Mouse (Mus musculus): ENCODE measurements around the gene Sc5d. TPM values are rescaled to one million over a fixed set of nuclear protein-coding genes. Genes with fewer than 3 reads are reported as not detected.

Sc5d gene
- total RNA-seq, 2 experiments from 2014 or later = 27.8 to 41.6 TPM

Other genes with a start within 250 kb of the Sc5d start
- gene Sorl1, start 140.0 kb downstream of the Sc5d start, total RNA-seq (2015) = 108 and 111 TPM in 2 replicates
- gene Sorl1, start 140.0 kb downstream of the Sc5d start, total RNA-seq (2017) = 123 and 172 TPM in 2 replicates
- gene Tecta, start 135.7 kb upstream of the Sc5d start, total RNA-seq (2015) = not detected in 2 replicates
- not detected in 2 replicates for gene Tecta, start 135.7 kb upstream of the Sc5d start, total RNA-seq (2017)
- gene Tbcel, start 243.6 kb upstream of the Sc5d start, total RNA-seq (2015) = 10.1 and 10.5 TPM in 2 replicates
- gene Tbcel, start 243.6 kb upstream of the Sc5d start, total RNA-seq (2017) = 13.2 and 15.0 TPM in 2 replicates

Data from megakaryocyte, adult 5-6 weeks (primary cell).